24 mouse cellular contexts compared by ENCODE assay signal in genomic region chr5:74960306-74960705, GRCm38 (mm10).
A peak's percentile ranks its signal among the peaks of the same experiment; 100 is the strongest.
DNase-seq lines count a peak whose midpoint lies in the region; ATAC-seq lines count a peak whose summit lies in the region.
"Had no signal": no experiment of that assay in that cellular context is flagged by ENCODE, and none has a peak within 500 bp of the region (broad histone marks: within the 10 kb centered on the region; RNA-seq: fewer than 3 reads in every experiment).

No protein-coding gene starts in this region.

- H3K27me3 ChIP-seq in heart, embryonic 15.5 days, result peaks cover 23% of the 10 kb centered on the region
- H3K27me3 ChIP-seq in intestine, embryonic 14.5 days (replicated peaks; ENCODE audit: control insufficient read depth, insufficient read depth, low read length), result no peaks in the 10 kb centered on the region
- H3K27me3 ChIP-seq in midbrain, embryonic 10.5 days (ENCODE audit: low read depth, poor library complexity, severe bottlenecking), result peaks cover 100% of the 10 kb centered on the region

- 37% methylated on average over 9 of the region's 9 CpGs for WGBS in heart, embryonic 15.5 days
- 52% methylated on average over 9 of the region's 9 CpGs for WGBS in intestine, embryonic 14.5 days
- 49% methylated on average over 9 of the region's 9 CpGs for WGBS in midbrain, embryonic 10.5 days

- H3K4me2 ChIP-seq in heart, embryonic 15.5 days, result 0 out of 2 replicates have a peak overlapping the region, but pooled peaks have one; percentile 23
- H3K4me2 ChIP-seq in intestine, embryonic 14.5 days (ENCODE audit: low read length), result 0 out of 2 replicates have a peak overlapping the region, but pooled peaks have one; percentile 15
- H3K4me2 ChIP-seq: embryonic facial prominence, embryonic 12.5 days; hindbrain, embryonic 15.5 days; kidney, embryonic 15.5 days; limb, embryonic 12.5 days; liver, embryonic 11.5 days had no signal

- H3K9me3 ChIP-seq in heart, embryonic 15.5 days (replicated peaks), result no peaks in the 10 kb centered on the region
- no peaks in the 10 kb centered on the region for H3K9me3 ChIP-seq in intestine, embryonic 14.5 days (ENCODE audit: control insufficient read depth, low read length)
- H3K9me3 ChIP-seq in midbrain, embryonic 10.5 days (replicated peaks), result no peaks in the 10 kb centered on the region
- H3K9me3 ChIP-seq: embryonic facial prominence, embryonic 12.5 days; hindbrain, embryonic 15.5 days; kidney, embryonic 15.5 days; limb, embryonic 12.5 days had no signal

- no peak overlapping the region for H3K4me3 ChIP-seq in heart, embryonic 15.5 days
- H3K4me3 ChIP-seq in intestine, embryonic 14.5 days (ENCODE audit: low read depth, low read length), result no peak overlapping the region
- no peak overlapping the region for H3K4me3 ChIP-seq in midbrain, embryonic 10.5 days
- H3K4me3 ChIP-seq: embryonic facial prominence, embryonic 12.5 days; hindbrain, embryonic 15.5 days; kidney, embryonic 15.5 days; limb, embryonic 12.5 days had no signal

- H3K9ac ChIP-seq in heart, embryonic 15.5 days, result no peak overlapping the region
- no peak overlapping the region for H3K9ac ChIP-seq in intestine, embryonic 14.5 days (ENCODE audit: low read length)
- H3K9ac ChIP-seq: embryonic facial prominence, embryonic 12.5 days; forebrain, postnatal 0 days; hindbrain, embryonic 15.5 days; kidney, embryonic 15.5 days; limb, embryonic 12.5 days; liver, postnatal 0 days had no signal

- H3K27ac ChIP-seq in heart, embryonic 15.5 days, result no peak overlapping the region
- H3K27ac ChIP-seq in intestine, embryonic 14.5 days (ENCODE audit: low read depth), result no peak overlapping the region
- H3K27ac ChIP-seq in midbrain, embryonic 10.5 days (replicated peaks), result no peak overlapping the region
- H3K27ac ChIP-seq: embryonic facial prominence, embryonic 12.5 days; hindbrain, embryonic 15.5 days; kidney, embryonic 15.5 days; limb, embryonic 12.5 days; macrophage had no signal

- DNase-seq in heart, adult 11 months, result peak; percentile 80
- DNase-seq in heart, adult 9 months (ENCODE audit: low spot score in 2 of 2), result no peak
- DNase-seq in heart, adult 8-10 months (ENCODE audit: low spot score), result no peak
- DNase-seq in intestine, embryonic 14.5 days (ENCODE audit: low spot score), result no peak
- DNase-seq in urinary bladder, postnatal 36 days (ENCODE audit: low spot score in 2 of 2), result no peak
- DNase-seq in midbrain, embryonic 10.5 days (ENCODE audit: low spot score), result no peak
- DNase-seq: adrenal gland, adult 8-10 months; cerebellum, adult 18-20 months; cerebellum, postnatal 25 days; forebrain, postnatal 0 days; gastrocnemius, postnatal 36 days; kidney, adult 11 months; kidney, postnatal 36 days; liver, postnatal 0 days had no signal

- H3K36me3 ChIP-seq in heart, embryonic 15.5 days, result no peaks in the 10 kb centered on the region
- H3K36me3 ChIP-seq in intestine, embryonic 14.5 days (ENCODE audit: control insufficient read depth, insufficient read depth, low read length), result no peaks in the 10 kb centered on the region
- no peaks in the 10 kb centered on the region for H3K36me3 ChIP-seq in midbrain, embryonic 10.5 days
- H3K36me3 ChIP-seq: embryonic facial prominence, embryonic 12.5 days; hindbrain, embryonic 15.5 days; kidney, embryonic 15.5 days; limb, embryonic 12.5 days had no signal

- ATAC-seq in heart, embryonic 15.5 days (replicated peaks; ENCODE audit: insufficient number of reproducible peaks, insufficient read depth, low FRiP score, low read depth), result no peak
- no peak for ATAC-seq in intestine, embryonic 14.5 days (replicated peaks; ENCODE audit: low FRiP score, low TSS enrichment, low read depth)
- ATAC-seq: activated CD4-positive, CD25-positive, alpha-beta regulatory T cell, adult 4 months; CD4-positive, CD25-positive, alpha-beta regulatory T cell, adult 4 months; liver, postnatal 0 days; midbrain, embryonic 16.5 days had no signal

- peaks cover 20% of the 10 kb centered on the region for H3K4me1 ChIP-seq in heart, embryonic 15.5 days (replicated peaks)
- H3K4me1 ChIP-seq in intestine, embryonic 14.5 days (replicated peaks; ENCODE audit: control insufficient read depth, insufficient read depth, low read length), result peaks cover 5% of the 10 kb centered on the region; the same call in 1 of the 2 replicates
- peaks cover 16% of the 10 kb centered on the region for H3K4me1 ChIP-seq in midbrain, embryonic 10.5 days
- H3K4me1 ChIP-seq: hindbrain, embryonic 15.5 days had no signal
